Mouse (Mus musculus): Measurements from ENCODE around the gene Stk10. TPM values are rescaled to one million over a fixed set of nuclear protein-coding genes. Genes with fewer than 3 reads are reported as not detected.

Stk10 gene
- polyA plus RNA-seq, 1 experiment from 2014 or later = 2.3 TPM

- Histone ChIP-seq H3K27ac (ENCODE audit: low read depth, low read length) (no peak overlapping the region), H3K4me2 (replicated peaks; ENCODE audit: low read depth, low read length) (no peak overlapping the region), H3K9ac (ENCODE audit: low read depth, low read length) (no peak overlapping the region), H3K9me3 (ENCODE audit: control insufficient read depth, low read length) (no peaks in the 10 kb centered on the region), H3K36me3 (ENCODE audit: control insufficient read depth, insufficient read depth, low read length) (no peaks in the 10 kb centered on the region), H3K4me3 (ENCODE audit: low read depth, low read length) (no peak overlapping the region), H3K27me3 (ENCODE audit: control insufficient read depth, insufficient read depth, low read length) (no peaks in the 10 kb centered on the region), H3K4me1 (replicated peaks; ENCODE audit: control insufficient read depth, insufficient read depth, low read length) (no peaks in the 10 kb centered on the region; the same call in 1 of the 2 replicates)
- DNase-seq (ENCODE audit: low spot score) (no peak), ATAC-seq (ENCODE audit: low FRiP score) (no peak)
- 86% methylated on average over 8 of the region's 8 CpGs for WGBS
Observed at GRCm38 (mm10) chr11:32589791-32590190, 56.7 kb downstream of the Stk10 start.

GRCm38 (mm10) chr11:32590205-32590604 is 57.1 kb downstream of the Stk10 start:
- no peak overlapping the region for H3K4me3 ChIP-seq (ENCODE audit: low read depth, low read length)
- H3K9me3 ChIP-seq (ENCODE audit: control insufficient read depth, low read length) = no peaks in the 10 kb centered on the region
- DNase-seq (ENCODE audit: low spot score) = no peak
- H3K27me3 ChIP-seq (ENCODE audit: control insufficient read depth, insufficient read depth, low read length) = no peaks in the 10 kb centered on the region
- H3K4me1 ChIP-seq (replicated peaks; ENCODE audit: control insufficient read depth, insufficient read depth, low read length) = no peaks in the 10 kb centered on the region; the same call in 1 of the 2 replicates
- no peaks in the 10 kb centered on the region for H3K36me3 ChIP-seq (ENCODE audit: control insufficient read depth, insufficient read depth, low read length)
- no peak overlapping the region for H3K4me2 ChIP-seq (replicated peaks; ENCODE audit: low read depth, low read length)
- no peak overlapping the region for H3K9ac ChIP-seq (ENCODE audit: low read depth, low read length)
- H3K27ac ChIP-seq (ENCODE audit: low read depth, low read length) = no peak overlapping the region
- ATAC-seq (ENCODE audit: low FRiP score) = no peak
- 86% methylated on average over 6 of the region's 6 CpGs for whole genome bisulfite sequencing

GRCm38 (mm10) chr11:32591921-32592850 is 59.1 kb downstream of the Stk10 start:
- Histone ChIP-seq H3K36me3 (ENCODE audit: control insufficient read depth, insufficient read depth, low read length) (no peaks in the 10 kb centered on the region), H3K27ac (ENCODE audit: low read depth, low read length) (no peak overlapping the region), H3K4me1 (replicated peaks; ENCODE audit: control insufficient read depth, insufficient read depth, low read length) (no peaks in the 10 kb centered on the region; the same call in 1 of the 2 replicates), H3K4me2 (replicated peaks; ENCODE audit: low read depth, low read length) (no peak overlapping the region), H3K9ac (ENCODE audit: low read depth, low read length) (no peak overlapping the region), H3K4me3 (ENCODE audit: low read depth, low read length) (no peak overlapping the region), H3K9me3 (ENCODE audit: control insufficient read depth, low read length) (no peaks in the 10 kb centered on the region), H3K27me3 (ENCODE audit: control insufficient read depth, insufficient read depth, low read length) (no peaks in the 10 kb centered on the region)
- no peak for ATAC-seq (ENCODE audit: low FRiP score)
- 69% methylated on average over 12 of the region's 12 CpGs for WGBS
- no peak for DNase-seq (ENCODE audit: low spot score)

- Histone ChIP-seq H3K27ac (ENCODE audit: low read depth, low read length) (no peak overlapping the region), H3K36me3 (ENCODE audit: control insufficient read depth, insufficient read depth, low read length) (no peaks in the 10 kb centered on the region), H3K4me1 (replicated peaks; ENCODE audit: control insufficient read depth, insufficient read depth, low read length) (no peaks in the 10 kb centered on the region; the same call in 1 of the 2 replicates), H3K27me3 (ENCODE audit: control insufficient read depth, insufficient read depth, low read length) (no peaks in the 10 kb centered on the region), H3K9ac (ENCODE audit: low read depth, low read length) (no peak overlapping the region), H3K9me3 (ENCODE audit: control insufficient read depth, low read length) (no peaks in the 10 kb centered on the region), H3K4me3 (ENCODE audit: low read depth, low read length) (no peak overlapping the region), H3K4me2 (replicated peaks; ENCODE audit: low read depth, low read length) (no peak overlapping the region)
- 77% methylated on average over 7 of the region's 7 CpGs for WGBS
- no peak for DNase-seq (ENCODE audit: low spot score)
- no peak for ATAC-seq (ENCODE audit: low FRiP score)
Observed at GRCm38 (mm10) chr11:32593081-32593480, 60.0 kb downstream of the Stk10 start.

- WGBS = 93% methylated on average over 4 of the region's 4 CpGs
- no peak for DNase-seq (ENCODE audit: low spot score)
Observed at GRCm38 (mm10) chr11:32594122-32594521, 61.0 kb downstream of the Stk10 start.

GRCm38 (mm10) chr11:32600371-32600770 is 67.3 kb downstream of the Stk10 start:
- no peaks in the 10 kb centered on the region for H3K27me3 ChIP-seq (ENCODE audit: control insufficient read depth, insufficient read depth, low read length)
- H3K4me2 ChIP-seq (replicated peaks; ENCODE audit: low read depth, low read length) = no peak overlapping the region
- no peaks in the 10 kb centered on the region for H3K36me3 ChIP-seq (ENCODE audit: control insufficient read depth, insufficient read depth, low read length)
- H3K27ac ChIP-seq (ENCODE audit: low read depth, low read length) = no peak overlapping the region
- ATAC-seq (ENCODE audit: low FRiP score) (no peak), DNase-seq (ENCODE audit: low spot score) (no peak)
- no peak overlapping the region for H3K9ac ChIP-seq (ENCODE audit: low read depth, low read length)
- no peak overlapping the region for H3K4me3 ChIP-seq (ENCODE audit: low read depth, low read length)
- 96% methylated on average over 6 of the region's 6 CpGs for WGBS
- H3K9me3 ChIP-seq (ENCODE audit: control insufficient read depth, low read length) = no peaks in the 10 kb centered on the region
- no peaks in the 10 kb centered on the region for H3K4me1 ChIP-seq (replicated peaks; ENCODE audit: control insufficient read depth, insufficient read depth, low read length)

More at GRCm38 (mm10) chr11:32594122-32594521, 61.0 kb downstream of the Stk10 start:
- Histone ChIP-seq H3K4me3 (ENCODE audit: low read depth, low read length) (no peak overlapping the region), H3K27me3 (ENCODE audit: control insufficient read depth, insufficient read depth, low read length) (no peaks in the 10 kb centered on the region), H3K4me1 (replicated peaks; ENCODE audit: control insufficient read depth, insufficient read depth, low read length) (no peaks in the 10 kb centered on the region; the same call in 1 of the 2 replicates), H3K9me3 (ENCODE audit: control insufficient read depth, low read length) (no peaks in the 10 kb centered on the region), H3K27ac (ENCODE audit: low read depth, low read length) (no peak overlapping the region), H3K36me3 (ENCODE audit: control insufficient read depth, insufficient read depth, low read length) (no peaks in the 10 kb centered on the region), H3K9ac (ENCODE audit: low read depth, low read length) (no peak overlapping the region), H3K4me2 (replicated peaks; ENCODE audit: low read depth, low read length) (no peak overlapping the region)
- ATAC-seq (ENCODE audit: low FRiP score) = no peak

GRCm38 (mm10) chr11:32601528-32602323 is 68.6 kb downstream of the Stk10 start:
- Histone ChIP-seq H3K36me3 (ENCODE audit: control insufficient read depth, insufficient read depth, low read length) (no peaks in the 10 kb centered on the region), H3K27ac (ENCODE audit: low read depth, low read length) (no peak overlapping the region), H3K4me3 (ENCODE audit: low read depth, low read length) (no peak overlapping the region), H3K9ac (ENCODE audit: low read depth, low read length) (no peak overlapping the region), H3K4me1 (replicated peaks; ENCODE audit: control insufficient read depth, insufficient read depth, low read length) (no peaks in the 10 kb centered on the region), H3K4me2 (replicated peaks; ENCODE audit: low read depth, low read length) (no peak overlapping the region), H3K9me3 (ENCODE audit: control insufficient read depth, low read length) (no peaks in the 10 kb centered on the region), H3K27me3 (ENCODE audit: control insufficient read depth, insufficient read depth, low read length) (no peaks in the 10 kb centered on the region)
- ATAC-seq (ENCODE audit: low FRiP score) (peak; percentile 61), DNase-seq (ENCODE audit: low spot score) (no peak)
- 40% methylated on average over 12 of the region's 12 CpGs for whole genome bisulfite sequencing

GRCm38 (mm10) chr11:32604663-32605062 is 71.6 kb downstream of the Stk10 start:
- Histone ChIP-seq H3K27me3 (ENCODE audit: control insufficient read depth, insufficient read depth, low read length) (no peaks in the 10 kb centered on the region), H3K36me3 (ENCODE audit: control insufficient read depth, insufficient read depth, low read length) (no peaks in the 10 kb centered on the region), H3K27ac (ENCODE audit: low read depth, low read length) (no peak overlapping the region), H3K4me1 (replicated peaks; ENCODE audit: control insufficient read depth, insufficient read depth, low read length) (no peaks in the 10 kb centered on the region), H3K4me3 (ENCODE audit: low read depth, low read length) (no peak overlapping the region), H3K4me2 (replicated peaks; ENCODE audit: low read depth, low read length) (no peak overlapping the region), H3K9ac (ENCODE audit: low read depth, low read length) (no peak overlapping the region), H3K9me3 (ENCODE audit: control insufficient read depth, low read length) (no peaks in the 10 kb centered on the region)
- WGBS = 64% methylated on average over 4 of the region's 4 CpGs
- ATAC-seq (ENCODE audit: low FRiP score) (no peak), DNase-seq (ENCODE audit: low spot score) (no peak)
